Mouse (Mus musculus): ENCODE data around the gene Washc2. TPM values are rescaled to one million over a fixed set of nuclear protein-coding genes. Genes with fewer than 3 reads are reported as not detected.
"Not testable (repeated sequence)": the region's sequence is repeated elsewhere in the genome, so short reads cannot be mapped to it uniquely, and the experiment has no call there.

The Washc2 gene
- polyA plus RNA-seq (2015; fragmentation: Nextera tagmentation; extraction: Ambion mirVana) = 58.2 and 59.7 TPM in 2 replicates

GRCm38 (mm10) chr6:116207729-116208534, at the start of gene Washc2:
TSS of gene Washc2 (plus strand) at chr6:116208038.
- peak within 1 kb of the TSS; percentile 81 for H3K4me2 ChIP-seq (replicated peaks; ENCODE audit: low read depth, low read length)
- H3K27me3 ChIP-seq (ENCODE audit: insufficient read depth, low read length) = no peaks in the 10 kb centered on the region
- under 1% methylated on average over 51 of the region's 51 CpGs for WGBS
- H3K9me3 ChIP-seq (ENCODE audit: low read length) = no peaks in the 10 kb centered on the region
- peak within 1 kb of the TSS; percentile 85 for H3K27ac ChIP-seq (ENCODE audit: low read length)
- H3K4me3 ChIP-seq (ENCODE audit: low read length) = peak within 1 kb of the TSS; percentile 68
- H3K9ac ChIP-seq (replicated peaks; ENCODE audit: low read length) = peak within 1 kb of the TSS; percentile 84
- peaks cover 4% of the 10 kb centered on the region; the same call in 1 of the 2 replicates for H3K36me3 ChIP-seq (ENCODE audit: insufficient read depth, low read length)
- peaks cover 16% of the 10 kb centered on the region for H3K4me1 ChIP-seq (ENCODE audit: insufficient read depth, low read length)
- peak; percentile 98 for ATAC-seq (ENCODE audit: low FRiP score, low TSS enrichment)

GRCm38 (mm10) chr6:116166383-116166782, 41.5 kb upstream of the Washc2 start:
- H3K4me3 ChIP-seq (ENCODE audit: low read length) = no peak overlapping the region
- no peaks in the 10 kb centered on the region for H3K27me3 ChIP-seq (ENCODE audit: insufficient read depth, low read length)
- H3K36me3 ChIP-seq (ENCODE audit: insufficient read depth, low read length) = peaks cover 6% of the 10 kb centered on the region; the same call in 1 of the 2 replicates
- H3K4me1 ChIP-seq (ENCODE audit: insufficient read depth, low read length) = no peaks in the 10 kb centered on the region
- H3K9me3 ChIP-seq (ENCODE audit: low read length) = no peaks in the 10 kb centered on the region
- H3K27ac ChIP-seq (ENCODE audit: low read length) = no peak overlapping the region
- WGBS = 95% methylated on average over 1 of the region's 1 CpGs
- ATAC-seq (ENCODE audit: low FRiP score, low TSS enrichment) = no peak
- H3K9ac ChIP-seq (replicated peaks; ENCODE audit: low read length) = no peak overlapping the region
- H3K4me2 ChIP-seq (replicated peaks; ENCODE audit: low read depth, low read length) = no peak overlapping the region

DNA sequence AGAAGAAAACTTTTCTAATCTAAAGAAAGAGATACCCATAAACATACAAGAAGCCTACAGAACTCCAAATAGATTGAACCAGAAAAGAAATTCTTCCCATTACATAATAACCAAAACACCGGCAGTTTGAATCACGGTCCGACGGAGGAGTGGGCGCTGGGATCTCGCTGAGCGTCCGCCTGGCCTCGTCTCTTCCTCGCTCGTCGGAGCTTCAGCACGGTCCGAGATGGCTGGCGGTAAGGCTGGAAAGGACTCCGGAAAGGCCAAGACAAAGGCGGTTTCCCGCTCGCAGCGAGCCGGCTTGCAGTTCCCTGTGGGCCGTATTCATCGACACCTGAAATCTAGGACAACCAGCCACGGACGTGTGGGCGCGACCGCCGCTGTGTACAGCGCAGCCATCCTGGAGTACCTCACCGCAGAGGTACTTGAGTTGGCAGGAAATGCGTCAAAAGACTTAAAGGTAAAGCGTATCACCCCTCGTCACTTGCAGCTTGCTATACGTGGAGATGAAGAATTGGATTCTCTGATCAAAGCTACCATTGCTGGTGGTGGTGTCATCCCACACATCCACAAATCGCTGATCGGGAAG, 34.2 kb upstream of the Washc2 start:
- not testable (repeated sequence) for H3K27ac ChIP-seq (ENCODE audit: low read length); H3K4me2 ChIP-seq (replicated peaks; ENCODE audit: low read depth, low read length); H3K27me3 ChIP-seq (ENCODE audit: insufficient read depth, low read length); H3K9ac ChIP-seq (replicated peaks; ENCODE audit: low read length); H3K36me3 ChIP-seq (ENCODE audit: insufficient read depth, low read length); H3K4me3 ChIP-seq (ENCODE audit: low read length); ATAC-seq (ENCODE audit: low FRiP score, low TSS enrichment); H3K4me1 ChIP-seq (ENCODE audit: insufficient read depth, low read length); H3K9me3 ChIP-seq (ENCODE audit: low read length)
- WGBS = 73% methylated on average over 35 of the region's 37 CpGs

- H3K4me1 ChIP-seq (ENCODE audit: insufficient read depth, low read length) = no peaks in the 10 kb centered on the region
- no peak overlapping the region for H3K4me3 ChIP-seq (ENCODE audit: low read length)
- H3K27ac ChIP-seq (ENCODE audit: low read length) = no peak overlapping the region
- no peak for ATAC-seq (ENCODE audit: low FRiP score, low TSS enrichment)
- no peak overlapping the region for H3K9ac ChIP-seq (replicated peaks; ENCODE audit: low read length)
- H3K27me3 ChIP-seq (ENCODE audit: insufficient read depth, low read length) = no peaks in the 10 kb centered on the region
- H3K9me3 ChIP-seq (ENCODE audit: low read length) = no peaks in the 10 kb centered on the region
- 0 out of 2 replicates have a peak, but pooled peaks cover 7% of the 10 kb centered on the region for H3K36me3 ChIP-seq (ENCODE audit: insufficient read depth, low read length)
- WGBS = 90% methylated on average over 2 of the region's 2 CpGs
- no peak overlapping the region for H3K4me2 ChIP-seq (replicated peaks; ENCODE audit: low read depth, low read length)
Observed at GRCm38 (mm10) chr6:116178376-116178775, 29.5 kb upstream of the Washc2 start.

DNA sequence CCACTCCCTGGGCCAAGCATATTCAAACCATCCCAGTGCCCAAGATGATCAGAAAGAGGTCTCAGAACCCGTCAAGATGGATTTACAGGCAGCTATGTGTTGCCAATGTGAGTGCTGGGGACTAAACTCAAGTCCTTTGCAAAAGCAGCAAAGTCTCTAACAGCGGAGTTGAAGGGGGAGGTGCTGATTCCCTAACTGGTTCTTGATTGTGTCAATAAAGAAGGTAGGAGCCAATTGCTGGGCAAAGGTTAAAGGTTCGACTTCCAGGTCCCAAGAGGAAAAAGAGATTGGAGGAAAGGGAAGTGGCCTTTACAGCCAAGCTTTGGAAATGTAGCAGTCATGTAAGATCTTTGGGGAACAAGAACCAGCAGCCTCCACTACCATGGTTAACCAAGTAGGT, 27.1 kb upstream of the Washc2 start:
- H3K27me3 ChIP-seq (ENCODE audit: insufficient read depth, low read length) = no peaks in the 10 kb centered on the region
- no peak for ATAC-seq (ENCODE audit: low FRiP score, low TSS enrichment)
- no peak overlapping the region for H3K9ac ChIP-seq (replicated peaks; ENCODE audit: low read length)
- H3K36me3 ChIP-seq (ENCODE audit: insufficient read depth, low read length) = 0 out of 2 replicates have a peak, but pooled peaks cover 7% of the 10 kb centered on the region
- H3K4me3 ChIP-seq (ENCODE audit: low read length) = no peak overlapping the region
- no peaks in the 10 kb centered on the region for H3K9me3 ChIP-seq (ENCODE audit: low read length)
- WGBS = 62% methylated on average over 3 of the region's 3 CpGs
- no peaks in the 10 kb centered on the region for H3K4me1 ChIP-seq (ENCODE audit: insufficient read depth, low read length)
- no peak overlapping the region for H3K27ac ChIP-seq (ENCODE audit: low read length)
- H3K4me2 ChIP-seq (replicated peaks; ENCODE audit: low read depth, low read length) = no peak overlapping the region

DNA sequence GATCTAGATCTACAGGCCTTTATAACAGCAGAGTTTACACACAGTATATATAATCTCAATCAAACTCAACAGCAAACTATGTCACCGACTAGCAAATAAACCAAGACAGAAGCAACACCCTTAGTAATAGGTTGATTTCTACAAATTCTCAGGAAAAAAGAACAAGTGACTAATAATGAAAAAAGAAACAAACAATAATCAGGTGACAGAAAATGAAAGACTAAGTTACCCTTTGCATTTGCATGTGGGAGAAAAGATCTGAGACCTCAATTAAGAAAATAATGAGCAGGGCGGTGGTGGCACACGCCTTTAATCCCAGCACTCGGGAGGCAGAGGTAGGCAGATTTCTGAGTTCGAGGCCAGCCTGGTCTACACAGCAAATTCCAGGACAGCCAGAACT, 24.3 kb upstream of the Washc2 start:
- no peak for ATAC-seq (ENCODE audit: low FRiP score, low TSS enrichment)
- Histone ChIP-seq H3K27ac (ENCODE audit: low read length) (no peak overlapping the region), H3K9ac (replicated peaks; ENCODE audit: low read length) (no peak overlapping the region), H3K4me3 (ENCODE audit: low read length) (no peak overlapping the region), H3K27me3 (ENCODE audit: insufficient read depth, low read length) (no peaks in the 10 kb centered on the region), H3K36me3 (ENCODE audit: insufficient read depth, low read length) (0 out of 2 replicates have a peak, but pooled peaks cover 7% of the 10 kb centered on the region), H3K4me1 (ENCODE audit: insufficient read depth, low read length) (no peaks in the 10 kb centered on the region), H3K4me2 (replicated peaks; ENCODE audit: low read depth, low read length) (no peak overlapping the region), H3K9me3 (ENCODE audit: low read length) (no peaks in the 10 kb centered on the region)
- WGBS = 87% methylated on average over 5 of the region's 5 CpGs

- no peaks in the 10 kb centered on the region for H3K36me3 ChIP-seq (ENCODE audit: insufficient read depth, low read length)
- H3K27ac ChIP-seq (ENCODE audit: low read length) = no peak overlapping the region
- H3K4me2 ChIP-seq (replicated peaks; ENCODE audit: low read depth, low read length) = no peak overlapping the region
- WGBS = 34% methylated on average over 2 of the region's 2 CpGs
- peaks cover 13% of the 10 kb centered on the region for H3K4me1 ChIP-seq (ENCODE audit: insufficient read depth, low read length)
- no peaks in the 10 kb centered on the region for H3K27me3 ChIP-seq (ENCODE audit: insufficient read depth, low read length)
- no peak overlapping the region for H3K4me3 ChIP-seq (ENCODE audit: low read length)
- no peaks in the 10 kb centered on the region for H3K9me3 ChIP-seq (ENCODE audit: low read length)
- no peak overlapping the region for H3K9ac ChIP-seq (replicated peaks; ENCODE audit: low read length)
- ATAC-seq (ENCODE audit: low FRiP score, low TSS enrichment) = no peak
Observed at GRCm38 (mm10) chr6:116186485-116186884, 21.4 kb upstream of the Washc2 start.

GRCm38 (mm10) chr6:116189417-116189816, 18.4 kb upstream of the Washc2 start:
- no peak overlapping the region for H3K9ac ChIP-seq (replicated peaks; ENCODE audit: low read length)
- 74% methylated on average over 1 of the region's 1 CpGs for WGBS
- H3K27me3 ChIP-seq (ENCODE audit: insufficient read depth, low read length) = no peaks in the 10 kb centered on the region
- H3K36me3 ChIP-seq (ENCODE audit: insufficient read depth, low read length) = no peaks in the 10 kb centered on the region
- peaks cover 26% of the 10 kb centered on the region for H3K4me1 ChIP-seq (ENCODE audit: insufficient read depth, low read length)
- no peak overlapping the region for H3K27ac ChIP-seq (ENCODE audit: low read length)
- no peak for ATAC-seq (ENCODE audit: low FRiP score, low TSS enrichment)
- H3K4me3 ChIP-seq (ENCODE audit: low read length) = no peak overlapping the region
- H3K4me2 ChIP-seq (replicated peaks; ENCODE audit: low read depth, low read length) = no peak overlapping the region
- no peaks in the 10 kb centered on the region for H3K9me3 ChIP-seq (ENCODE audit: low read length)

DNA sequence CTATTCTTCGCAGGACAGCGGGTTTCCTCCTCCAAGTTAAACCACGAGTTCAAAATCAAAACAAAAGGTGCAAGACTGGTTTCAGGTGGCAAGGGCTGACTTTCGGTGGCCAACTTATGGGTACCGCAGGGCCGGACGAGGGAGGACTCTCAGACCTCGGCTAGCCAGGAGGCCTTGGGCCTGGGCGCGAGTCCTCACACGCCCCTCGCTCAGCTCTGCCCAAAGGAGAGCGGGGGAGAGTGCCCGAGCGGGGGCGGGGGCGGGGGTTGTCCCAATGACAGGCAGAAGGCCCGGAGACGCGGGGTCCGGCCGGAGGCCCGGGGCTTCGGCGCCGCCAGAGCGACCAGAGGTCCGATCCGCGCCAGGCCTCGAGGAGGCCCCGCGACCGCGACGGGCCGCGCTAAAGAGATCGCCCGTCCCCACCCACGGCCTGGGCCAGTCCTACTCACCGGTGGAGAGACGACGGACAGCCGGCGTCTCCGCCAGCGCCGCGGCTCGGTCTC, 15.0 kb upstream of the Washc2 start:
- Histone ChIP-seq H3K36me3 (ENCODE audit: insufficient read depth, low read length) (no peaks in the 10 kb centered on the region), H3K4me1 (ENCODE audit: insufficient read depth, low read length) (peaks cover 26% of the 10 kb centered on the region), H3K9me3 (ENCODE audit: low read length) (no peaks in the 10 kb centered on the region), H3K4me3 (ENCODE audit: low read length) (peak overlapping the region; percentile 87), H3K4me2 (replicated peaks; ENCODE audit: low read depth, low read length) (peak overlapping the region; percentile 67), H3K9ac (replicated peaks; ENCODE audit: low read length) (peak overlapping the region; percentile 94), H3K27me3 (ENCODE audit: insufficient read depth, low read length) (no peaks in the 10 kb centered on the region), H3K27ac (ENCODE audit: low read length) (peak overlapping the region; percentile 81)
- ATAC-seq (ENCODE audit: low FRiP score, low TSS enrichment) = peak; percentile 91
- WGBS = under 1% methylated on average over 23 of the region's 51 CpGs
